Mouse (Mus musculus) mesoderm, embryonic 11.5 days (tissue): Measurements from ENCODE around the gene Ank2.

Experiments used
- DNase-seq: peaks from one replicate; pipeline ENCODE4 v3.0.0-alpha.2; 2012; ENCODE audit warnings: low read depth, low spot score

Gene Ank2

GRCm38 (mm10) chr3:127294079-127294478 lies 205.1 kb downstream of the Ank2 start:
- peak; percentile 64 for DNase-seq

GRCm38 (mm10) chr3:127293479-127293874 lies 205.7 kb downstream of the Ank2 start:
- DNase-seq, result peak; percentile 24

GRCm38 (mm10) chr3:127292864-127293478 lies 206.2 kb downstream of the Ank2 start:
- DNase-seq, result no peak

GRCm38 (mm10) chr3:127282277-127282676 lies 216.9 kb downstream of the Ank2 start:
- no peak for DNase-seq

- no peak for DNase-seq
These were observed 217.8 kb downstream of the Ank2 start for GRCm38 (mm10) chr3:127281390-127281789.

GRCm38 (mm10) chr3:127280376-127280775 lies 218.8 kb downstream of the Ank2 start:
- DNase-seq, result no peak

GRCm38 (mm10) chr3:127275953-127276352 lies 223.2 kb downstream of the Ank2 start:
- DNase-seq, result no peak

GRCm38 (mm10) chr3:127272801-127273200 lies 226.3 kb downstream of the Ank2 start:
- no peak for DNase-seq

- no peak for DNase-seq
These were observed 229.5 kb downstream of the Ank2 start for GRCm38 (mm10) chr3:127269616-127270015.

GRCm38 (mm10) chr3:127267846-127268245 lies 231.3 kb downstream of the Ank2 start:
- peak; percentile 45 for DNase-seq

- no peak for DNase-seq
These were observed 233.4 kb downstream of the Ank2 start for GRCm38 (mm10) chr3:127265732-127266131.

- no peak for DNase-seq
These were observed 234.0 kb downstream of the Ank2 start for GRCm38 (mm10) chr3:127265182-127265581.

- no peak for DNase-seq
These were observed 238.4 kb downstream of the Ank2 start for GRCm38 (mm10) chr3:127260786-127261166.

GRCm38 (mm10) chr3:127260007-127260785 lies 239.0 kb downstream of the Ank2 start:
- DNase-seq, result peak; percentile 28

- no peak for DNase-seq
These were observed 240.6 kb downstream of the Ank2 start for GRCm38 (mm10) chr3:127258466-127259075.

- DNase-seq, result peak; percentile 63
These were observed 241.2 kb downstream of the Ank2 start for GRCm38 (mm10) chr3:127257969-127258368.

GRCm38 (mm10) chr3:127257279-127257925 lies 241.7 kb downstream of the Ank2 start:
- DNase-seq, result peak; percentile 93

- no peak for DNase-seq
These were observed 242.5 kb downstream of the Ank2 start for GRCm38 (mm10) chr3:127256681-127257080.

GRCm38 (mm10) chr3:127250930-127251329 lies 248.2 kb downstream of the Ank2 start:
- no peak for DNase-seq

GRCm38 (mm10) chr3:127248611-127249010 lies 250.5 kb downstream of the Ank2 start:
- DNase-seq, result no peak

- DNase-seq, result no peak
These were observed 252.0 kb downstream of the Ank2 start for GRCm38 (mm10) chr3:127246989-127247708.
